Mouse (Mus musculus) limb, embryonic 14.5 days (tissue): ENCODE measurements at regions not wholly inside any gene's neighbourhood (a gene's known extent, or its start where the extent isn't known, plus 50 kb on each side); places are given as distances from the start of the nearest gene placed in this dataset.

Source experiments
- ATAC-seq: fragments of 200-750 bp; cut with Nextera tagmentation; 2 replicates; pipeline ENCODE4 v1.8.0; 2017; ENCODE audit warnings: low read depth, moderate number of reproducible peaks, moderate TSS enrichment; ENCODE audit not compliant: low FRiP score
- DNase-seq: peaks from one replicate; pipeline ENCODE4 v3.0.0-alpha.2; 2015; ENCODE audit warnings: low spot score
- H3K27ac ChIP-seq: fragments of 300-500 bp; sonication (generic); replicated peaks from 2 replicates; pipeline ENCODE4 v1.5.1; 2014; ENCODE audit warnings: low read depth, mild to moderate bottlenecking, low read length, moderate library complexity, mixed read lengths
- H3K27me3 ChIP-seq: fragments of 300-500 bp; sonication (generic); 2 replicates; pipeline ENCODE4 v1.6.1; 2014; ENCODE audit warnings: low read length, mixed read lengths; ENCODE audit not compliant: control insufficient read depth, insufficient read depth
- H3K36me3 ChIP-seq: fragments of 300-500 bp; sonication (generic); 2 replicates; pipeline ENCODE4 v1.6.1; 2014; ENCODE audit warnings: mild to moderate bottlenecking, low read length, moderate library complexity, mixed read lengths; ENCODE audit not compliant: control insufficient read depth, insufficient read depth
- H3K4me1 ChIP-seq: fragments of 300-500 bp; sonication (generic); 2 replicates; pipeline ENCODE4 v1.6.1; 2014; ENCODE audit warnings: antibody characterized with exemption, low read length, mixed read lengths; ENCODE audit not compliant: control insufficient read depth, insufficient read depth
- H3K4me2 ChIP-seq: fragments of 300-500 bp; sonication (generic); replicated peaks from 2 replicates; pipeline ENCODE4 v1.6.1; 2014; ENCODE audit warnings: low read depth, mild to moderate bottlenecking, low read length, moderate library complexity; ENCODE audit not compliant: severe bottlenecking
- H3K4me3 ChIP-seq: fragments of 300-500 bp; sonication (generic); replicated peaks from 2 replicates; pipeline ENCODE4 v1.5.1; 2014; ENCODE audit warnings: low read length
- H3K9ac ChIP-seq: fragments of 300-500 bp; sonication (generic); 2 replicates; pipeline ENCODE4 v1.6.1; 2014; ENCODE audit warnings: mild to moderate bottlenecking, low read depth, low read length, moderate library complexity; ENCODE audit not compliant: severe bottlenecking
- H3K9me3 ChIP-seq: fragments of 300-500 bp; sonication (generic); 2 replicates; pipeline ENCODE4 v1.6.1; 2016; ENCODE audit warnings: low read length; ENCODE audit not compliant: control insufficient read depth
- POLR2A ChIP-seq: fragments of 200-500 bp; IDR thresholded peaks from 2 replicates; pipeline ENCODE4 v1.8.0; 2012; ENCODE audit warnings: inconsistent platforms, mild to moderate bottlenecking, moderate library complexity, borderline replicate concordance; ENCODE audit not compliant: insufficient read depth, insufficient read length; ENCODE audit errors: extremely low read depth
- WGBS: fragments of 180-500 bp; shearing (Covaris S2); extraction: QIAGEN DNeasy Blood & Tissue Kit; methylation state at CpG from one replicate; pipeline ENCODE4 v1.1.7; 2014; 5-methylcytosine and 5-hydroxymethylcytosine counted together

DNA sequence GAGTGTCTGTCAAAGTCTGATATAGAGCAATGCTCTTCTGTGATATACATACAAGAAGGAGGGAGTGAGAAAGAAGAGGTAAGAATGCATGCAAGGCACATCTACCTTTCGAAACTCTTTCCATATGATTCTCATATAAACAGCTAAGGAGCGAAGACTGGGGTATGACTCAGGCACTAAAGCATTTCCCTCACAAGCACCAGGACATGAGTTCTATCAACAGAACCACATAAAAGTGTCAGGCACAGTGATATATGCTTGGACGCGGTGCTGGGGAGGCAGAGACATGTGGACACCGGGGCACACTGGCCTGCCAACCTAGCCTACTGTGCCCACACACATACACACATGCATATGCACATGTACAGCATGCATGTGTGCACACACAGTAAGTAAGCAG lies 391.3 kb downstream of the Mtx2 start:
- H3K4me3 ChIP-seq: no peak overlapping the region
- WGBS: 47% methylated on average over 5 of the region's 5 CpGs
- no peak for TF ChIP-seq POLR2A
- H3K9me3 ChIP-seq: no peaks in the 10 kb centered on the region
- no peaks in the 10 kb centered on the region for H3K27me3 ChIP-seq
- H3K9ac ChIP-seq: no peak overlapping the region
- H3K4me1 ChIP-seq: peaks cover 3% of the 10 kb centered on the region; the same call in 1 of the 2 replicates
- ATAC-seq (no peak), DNase-seq (no peak)
- H3K4me2 ChIP-seq: no peak overlapping the region
- H3K36me3 ChIP-seq: no peaks in the 10 kb centered on the region
- H3K27ac ChIP-seq: no peak overlapping the region; the same call in 1 of the 2 replicates

GRCm38 (mm10) chr2:75220775-75221359 lies 395.3 kb downstream of the Mtx2 start:
- H3K4me1 ChIP-seq: peaks cover 3% of the 10 kb centered on the region; the same call in 1 of the 2 replicates
- H3K36me3 ChIP-seq: no peaks in the 10 kb centered on the region
- WGBS: 53% methylated on average over 8 of the region's 8 CpGs
- no peak overlapping the region for H3K9ac ChIP-seq
- no peak for TF ChIP-seq POLR2A
- no peak overlapping the region for H3K4me3 ChIP-seq
- no peak for DNase-seq
- H3K27ac ChIP-seq: no peak overlapping the region
- no peak for ATAC-seq
- no peak overlapping the region for H3K4me2 ChIP-seq
- H3K27me3 ChIP-seq: no peaks in the 10 kb centered on the region
- no peaks in the 10 kb centered on the region for H3K9me3 ChIP-seq

GRCm38 (mm10) chr2:75224443-75224842 lies 398.8 kb downstream of the Mtx2 start:
- Histone ChIP-seq H3K27me3 (no peaks in the 10 kb centered on the region), H3K9ac (no peak overlapping the region), H3K9me3 (no peaks in the 10 kb centered on the region), H3K27ac (no peak overlapping the region), H3K4me2 (no peak overlapping the region), H3K4me1 (no peaks in the 10 kb centered on the region), H3K4me3 (no peak overlapping the region), H3K36me3 (no peaks in the 10 kb centered on the region)
- DNase-seq (peak; percentile 81), ATAC-seq (peak; percentile 62)
- no peak for TF ChIP-seq POLR2A
- 43% methylated on average over 5 of the region's 5 CpGs for WGBS

DNA sequence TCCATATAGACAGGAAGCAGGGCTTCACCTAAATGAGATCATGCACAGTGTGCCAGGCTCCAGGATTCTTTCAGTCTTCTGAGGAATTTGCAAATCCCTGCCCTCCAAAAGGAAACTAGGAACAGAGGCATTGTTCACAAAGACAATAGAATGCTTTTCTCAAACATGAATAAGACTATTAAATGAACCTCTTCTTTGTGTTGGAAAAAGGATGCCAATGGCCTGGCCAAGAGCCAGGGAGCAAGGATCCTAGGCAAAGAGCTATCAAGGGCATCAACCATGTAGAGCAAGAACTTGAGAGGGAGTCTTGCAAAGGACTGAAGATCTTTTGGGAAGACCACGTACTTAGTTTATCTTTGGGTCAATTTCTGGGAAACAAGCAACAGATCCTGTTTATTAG lies 415.4 kb downstream of the Mtx2 start:
- no peaks in the 10 kb centered on the region for H3K36me3 ChIP-seq
- no peak overlapping the region for H3K9ac ChIP-seq
- no peak for TF ChIP-seq POLR2A
- WGBS: 88% methylated on average over 1 of the region's 1 CpGs
- no peaks in the 10 kb centered on the region for H3K27me3 ChIP-seq
- H3K9me3 ChIP-seq: no peaks in the 10 kb centered on the region
- no peak overlapping the region for H3K4me3 ChIP-seq
- H3K4me2 ChIP-seq: no peak overlapping the region
- 0 out of 2 replicates have a peak, but pooled peaks cover under 1% of the 10 kb centered on the region for H3K4me1 ChIP-seq
- DNase-seq (no peak), ATAC-seq (no peak)
- H3K27ac ChIP-seq: no peak overlapping the region

DNA sequence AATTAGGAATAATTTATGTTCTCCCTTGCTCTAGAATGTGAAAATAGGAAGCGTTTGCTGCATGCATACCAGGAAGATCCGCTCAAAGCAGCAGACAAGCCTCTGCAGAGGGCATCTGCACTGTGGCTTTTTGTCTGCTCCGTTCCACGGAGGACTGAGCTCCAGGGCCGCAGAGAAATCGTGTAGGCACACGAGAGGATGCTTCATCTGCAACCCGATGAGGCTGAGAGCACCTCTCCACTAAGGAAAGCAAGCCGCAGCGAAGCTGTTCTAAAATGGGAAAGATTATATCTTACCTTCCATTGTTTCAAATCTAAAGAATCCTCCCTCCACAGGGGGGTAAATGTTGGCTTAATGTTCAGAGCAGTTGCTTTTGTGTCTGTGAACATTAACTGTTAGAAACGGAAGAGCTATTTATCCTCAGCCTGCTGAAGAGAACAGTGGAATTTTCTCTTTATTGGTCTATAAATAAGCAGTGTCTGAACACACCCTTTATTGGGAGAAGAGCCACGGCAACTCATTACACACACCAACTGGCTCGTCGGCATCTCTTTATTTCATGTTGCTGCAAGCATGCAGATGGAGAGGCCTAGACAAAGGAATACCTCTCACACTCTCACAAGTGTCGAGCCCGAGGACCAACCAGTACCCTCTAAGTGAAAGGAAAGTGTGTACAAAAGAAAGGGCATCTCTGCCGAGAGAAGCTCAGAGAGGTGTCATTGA lies 414.6 kb upstream of the Hnrnpa3 start:
- Histone ChIP-seq H3K9me3 (no peaks in the 10 kb centered on the region), H3K36me3 (no peaks in the 10 kb centered on the region), H3K4me1 (0 out of 2 replicates have a peak, but pooled peaks cover 6% of the 10 kb centered on the region), H3K4me3 (no peak overlapping the region), H3K4me2 (no peak overlapping the region), H3K9ac (no peak overlapping the region), H3K27me3 (0 out of 2 replicates have a peak, but pooled peaks cover 4% of the 10 kb centered on the region), H3K27ac (no peak overlapping the region)
- TF ChIP-seq POLR2A: no peak
- DNase-seq (no peak), ATAC-seq (no peak)
- WGBS: 46% methylated on average over 17 of the region's 17 CpGs
